In genomic region chr5:38129339-38129738, GRCm38 (mm10) we compare ENCODE assay signal across 23 mouse cellular contexts. TPM values are rescaled to one million over a fixed set of nuclear protein-coding genes. Genes with fewer than 3 reads are reported as not detected.
A peak's percentile ranks its signal among the peaks of the same experiment; 100 is the strongest.
DNase-seq lines count a peak whose midpoint lies in the region; ATAC-seq lines count a peak whose summit lies in the region.
"Had no signal": no experiment of that assay in that cellular context is flagged by ENCODE, and none has a peak within 500 bp of the region (broad histone marks: within the 10 kb centered on the region; RNA-seq: fewer than 3 reads in every experiment).

No protein-coding gene starts in this region.

- WGBS in hindbrain, embryonic 15.5 days, result 95% methylated on average over 2 of the region's 2 CpGs
- WGBS in hindbrain, embryonic 13.5 days, result 97% methylated on average over 2 of the region's 2 CpGs
- WGBS in midbrain, embryonic 15.5 days, result 94% methylated on average over 2 of the region's 2 CpGs
- 99% methylated on average over 2 of the region's 2 CpGs for WGBS in midbrain, embryonic 13.5 days

- no peak overlapping the region for H3K4me2 ChIP-seq in hindbrain, embryonic 15.5 days
- H3K4me2 ChIP-seq in hindbrain, embryonic 13.5 days, result no peak overlapping the region
- H3K4me2 ChIP-seq in midbrain, embryonic 15.5 days, result no peak overlapping the region
- H3K4me2 ChIP-seq in midbrain, embryonic 13.5 days (replicated peaks), result no peak overlapping the region
- H3K4me2 ChIP-seq: forebrain, embryonic 13.5 days; heart, embryonic 11.5 days; heart, embryonic 15.5 days; hindbrain, embryonic 14.5 days had no signal

- no peak for DNase-seq in adrenal gland, postnatal 25 days
- no peak for DNase-seq in right cerebral cortex, postnatal 14 days
- DNase-seq: adrenal gland, postnatal 10 days; B cell, adult 2 months; cerebellum, adult 11-12 months; cerebellum, adult 9-10 months; cerebellum, postnatal 36 days; forebrain, postnatal 0 days; gastrocnemius, postnatal 14 days; heart, adult 2 months; heart, postnatal 14 days had no signal

- H3K27ac ChIP-seq in hindbrain, embryonic 15.5 days (replicated peaks), result no peak overlapping the region
- no peak overlapping the region for H3K27ac ChIP-seq in hindbrain, embryonic 13.5 days
- no peak overlapping the region for H3K27ac ChIP-seq in midbrain, embryonic 15.5 days
- no peak overlapping the region for H3K27ac ChIP-seq in midbrain, embryonic 13.5 days
- H3K27ac ChIP-seq: embryonic facial prominence, embryonic 10.5 days; forebrain, embryonic 13.5 days; heart, adult 2 months; heart, embryonic 15.5 days; hindbrain, embryonic 14.5 days had no signal

- no peak overlapping the region for H3K4me3 ChIP-seq in hindbrain, embryonic 15.5 days
- no peak overlapping the region for H3K4me3 ChIP-seq in hindbrain, embryonic 13.5 days
- no peak overlapping the region for H3K4me3 ChIP-seq in midbrain, embryonic 15.5 days
- no peak overlapping the region for H3K4me3 ChIP-seq in midbrain, embryonic 13.5 days (replicated peaks)
- H3K4me3 ChIP-seq: embryonic facial prominence, embryonic 10.5 days; forebrain, embryonic 13.5 days; heart, adult 2 months; heart, embryonic 15.5 days had no signal

- no peaks in the 10 kb centered on the region for H3K9me3 ChIP-seq in hindbrain, embryonic 15.5 days
- no peaks in the 10 kb centered on the region for H3K9me3 ChIP-seq in hindbrain, embryonic 13.5 days
- H3K9me3 ChIP-seq in midbrain, embryonic 15.5 days, result no peaks in the 10 kb centered on the region
- H3K9me3 ChIP-seq in midbrain, embryonic 13.5 days, result no peaks in the 10 kb centered on the region
- H3K9me3 ChIP-seq: embryonic facial prominence, embryonic 10.5 days; forebrain, embryonic 13.5 days; heart, embryonic 15.5 days had no signal

- no peaks in the 10 kb centered on the region for H3K36me3 ChIP-seq in hindbrain, embryonic 15.5 days
- H3K36me3 ChIP-seq in hindbrain, embryonic 13.5 days, result peaks cover 14% of the 10 kb centered on the region
- H3K36me3 ChIP-seq in midbrain, embryonic 15.5 days (replicated peaks), result peaks cover 4% of the 10 kb centered on the region; the same call in 1 of the 2 replicates
- H3K36me3 ChIP-seq in midbrain, embryonic 13.5 days, result peaks cover 24% of the 10 kb centered on the region

- no peaks in the 10 kb centered on the region for H3K4me1 ChIP-seq in hindbrain, embryonic 15.5 days (replicated peaks)
- H3K4me1 ChIP-seq in hindbrain, embryonic 13.5 days (replicated peaks), result no peaks in the 10 kb centered on the region
- no peaks in the 10 kb centered on the region for H3K4me1 ChIP-seq in midbrain, embryonic 15.5 days
- H3K4me1 ChIP-seq in midbrain, embryonic 13.5 days (replicated peaks), result no peaks in the 10 kb centered on the region
- H3K4me1 ChIP-seq: embryonic facial prominence, embryonic 10.5 days; forebrain, embryonic 13.5 days; heart, embryonic 15.5 days had no signal

- no peaks in the 10 kb centered on the region for H3K27me3 ChIP-seq in hindbrain, embryonic 15.5 days
- H3K27me3 ChIP-seq in hindbrain, embryonic 13.5 days, result no peaks in the 10 kb centered on the region
- H3K27me3 ChIP-seq in midbrain, embryonic 15.5 days (replicated peaks), result no peaks in the 10 kb centered on the region
- no peaks in the 10 kb centered on the region for H3K27me3 ChIP-seq in midbrain, embryonic 13.5 days
- H3K27me3 ChIP-seq: forebrain, embryonic 13.5 days; heart, embryonic 15.5 days had no signal

- 0 out of 2 replicates have a peak, but pooled peaks have one; percentile 34 for ATAC-seq in hindbrain, embryonic 15.5 days (ENCODE audit: low FRiP score, low read depth)
- ATAC-seq in hindbrain, embryonic 13.5 days (ENCODE audit: low FRiP score), result no peak
- ATAC-seq in midbrain, embryonic 15.5 days (replicated peaks), result 0 out of 2 replicates have a peak, but pooled peaks have one; percentile 30
- no peak for ATAC-seq in midbrain, embryonic 13.5 days
- ATAC-seq in megakaryocyte progenitor cell, adult 5-6 weeks (replicated peaks; ENCODE audit: poor library complexity), result peak; percentile 6
- ATAC-seq: CD4-positive, CD25-positive, alpha-beta regulatory T cell, adult 4 months; forebrain, postnatal 0 days had no signal

- H3K9ac ChIP-seq in hindbrain, embryonic 15.5 days, result no peak overlapping the region
- no peak overlapping the region for H3K9ac ChIP-seq in hindbrain, embryonic 13.5 days
- no peak overlapping the region for H3K9ac ChIP-seq in midbrain, embryonic 15.5 days
- no peak overlapping the region for H3K9ac ChIP-seq in midbrain, embryonic 13.5 days (replicated peaks)
- H3K9ac ChIP-seq: forebrain, embryonic 13.5 days; forebrain, postnatal 0 days; heart, embryonic 15.5 days; hindbrain, embryonic 14.5 days had no signal

RNA-seq across cellular contexts. Expression of gene Nsg1, which starts 30.4 kb away (rescaled TPM):
- 1,299 and 1,422 TPM in 2 replicates for polyA plus RNA-seq in hindbrain, embryonic 15.5 days (2015; fragmentation: Nextera tagmentation; extraction: Ambion mirVana)
- polyA plus RNA-seq in hindbrain, embryonic 13.5 days (2015; fragmentation: Nextera tagmentation; extraction: Ambion mirVana), result 1,020 and 1,085 TPM in 2 replicates
- 1,489 and 1,499 TPM in 2 replicates for polyA plus RNA-seq in midbrain, embryonic 15.5 days (2015; fragmentation: Nextera tagmentation; extraction: Ambion mirVana)
- 870 and 950 TPM in 2 replicates for polyA plus RNA-seq in midbrain, embryonic 13.5 days (2015; fragmentation: Nextera tagmentation; extraction: Ambion mirVana)
- 0.15 TPM in 1 of 2 replicates, not detected in the other for total RNA-seq in megakaryocyte progenitor cell, adult 5-6 weeks (2015)
- 0.34 and 1.00 TPM in 2 replicates for total RNA-seq in megakaryocyte progenitor cell, adult 5-6 weeks (2017)
- 59.3 and 70.9 TPM in 2 replicates for total RNA-seq in adrenal gland, postnatal 25 days (2021)
- polyA plus RNA-seq: G1E had no signal

Comparison
In these comparisons a context has a peak if more than half of its experiments do, and no peak if none do; other contexts are left out.
1. ATAC-seq: peak in hindbrain, embryonic 15.5 days (single experiment), midbrain, embryonic 15.5 days (single experiment) and megakaryocyte progenitor cell, adult 5-6 weeks (single experiment); none in hindbrain, embryonic 13.5 days (single experiment) and midbrain, embryonic 13.5 days (single experiment).